Mouse (Mus musculus) forelimb bud, embryonic 11.5 days (tissue): ENCODE results near the gene Lrp2bp.
A peak's percentile ranks its signal among the peaks of the same experiment; 100 is the strongest.

Experiments used
- DNase-seq: peaks from one replicate; pipeline ENCODE4 v3.0.0-alpha.2; 2012; ENCODE audit warnings: low read depth, low spot score

Lrp2bp gene

DNA sequence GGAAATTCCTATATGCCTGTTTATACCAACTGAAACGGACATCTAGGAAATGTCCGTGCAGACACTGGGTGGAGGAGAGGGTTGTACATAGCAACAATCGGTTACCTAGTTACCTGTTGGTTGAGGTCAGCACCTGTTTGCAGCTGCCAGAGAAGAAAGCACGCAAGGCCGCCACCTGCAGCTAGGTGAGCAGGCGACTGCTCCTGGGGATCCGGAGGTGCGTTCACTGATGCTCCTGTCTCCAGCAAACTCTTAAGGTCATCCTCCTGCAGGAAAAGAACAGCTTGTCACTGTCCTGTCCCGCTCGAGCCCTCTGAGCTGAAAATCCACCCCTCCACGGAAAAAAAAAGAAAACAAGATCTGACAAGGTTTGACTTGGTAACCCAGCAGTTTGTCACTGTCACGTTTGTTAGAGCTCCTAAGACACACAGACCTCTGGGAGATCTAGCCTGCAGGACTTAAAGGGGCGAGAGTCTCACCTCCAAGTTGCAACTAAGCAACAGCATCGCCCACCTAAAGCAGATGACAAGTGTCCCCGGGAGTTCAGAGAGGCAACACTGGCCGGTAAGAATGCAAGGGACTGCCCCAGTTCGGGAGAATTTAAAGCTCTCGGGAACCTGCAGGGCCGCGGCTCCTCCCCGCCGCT is at the start of gene Lrp2bp:
Gene Lrp2bp, plus strand, starts transcription at position 166 of the 646 bp plus-strand sequence.
- no peak for DNase-seq

DNA sequence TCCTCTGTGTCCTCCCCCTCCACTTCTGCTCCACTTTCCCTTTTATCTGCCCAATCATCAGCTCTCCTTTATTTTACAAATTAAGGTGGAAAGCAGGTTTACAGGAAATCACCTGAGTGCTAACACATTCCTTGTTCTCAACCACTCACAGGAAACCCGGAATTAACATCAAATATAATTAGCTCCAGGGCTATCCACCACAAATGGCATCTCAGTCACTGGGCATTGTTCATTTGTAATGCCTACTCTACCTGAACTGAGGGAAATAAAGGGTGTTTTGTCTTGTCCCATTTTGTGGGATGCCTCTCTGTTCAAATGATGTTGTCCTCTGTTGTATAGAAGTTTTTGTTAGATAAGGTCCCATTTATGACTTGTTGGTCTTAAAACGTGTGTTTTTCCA is 48.5 kb upstream of the Lrp2bp start:
- DNase-seq = no peak

GRCm38 (mm10) chr8:45970894-45971293 is 28.2 kb upstream of the Lrp2bp start:
- DNase-seq = no peak

DNA sequence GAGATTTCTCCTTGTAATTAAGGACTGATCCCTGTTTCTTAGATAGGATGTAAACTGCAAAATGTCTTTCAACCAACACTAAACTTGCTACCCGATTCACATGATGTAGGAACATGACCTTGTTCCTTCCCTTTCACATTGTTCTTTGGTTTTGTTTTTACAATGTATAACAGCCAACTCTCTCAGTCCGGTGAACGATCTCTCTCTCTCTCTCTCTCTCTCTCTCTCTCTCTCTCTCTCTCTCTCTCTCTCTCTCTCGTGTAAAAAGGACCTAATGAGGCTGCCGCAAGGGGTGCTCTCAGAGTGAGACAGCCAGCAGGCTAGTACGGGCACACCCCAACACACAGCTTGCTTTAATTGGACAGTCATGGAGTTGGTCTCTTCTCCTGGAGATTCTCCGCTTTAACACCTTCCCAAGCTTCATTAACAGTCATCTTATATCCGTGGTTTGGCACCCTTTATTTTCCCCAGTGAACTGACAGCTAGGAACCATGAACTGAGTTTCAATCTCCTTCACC is 25.1 kb upstream of the Lrp2bp start:
- DNase-seq = no peak

DNA sequence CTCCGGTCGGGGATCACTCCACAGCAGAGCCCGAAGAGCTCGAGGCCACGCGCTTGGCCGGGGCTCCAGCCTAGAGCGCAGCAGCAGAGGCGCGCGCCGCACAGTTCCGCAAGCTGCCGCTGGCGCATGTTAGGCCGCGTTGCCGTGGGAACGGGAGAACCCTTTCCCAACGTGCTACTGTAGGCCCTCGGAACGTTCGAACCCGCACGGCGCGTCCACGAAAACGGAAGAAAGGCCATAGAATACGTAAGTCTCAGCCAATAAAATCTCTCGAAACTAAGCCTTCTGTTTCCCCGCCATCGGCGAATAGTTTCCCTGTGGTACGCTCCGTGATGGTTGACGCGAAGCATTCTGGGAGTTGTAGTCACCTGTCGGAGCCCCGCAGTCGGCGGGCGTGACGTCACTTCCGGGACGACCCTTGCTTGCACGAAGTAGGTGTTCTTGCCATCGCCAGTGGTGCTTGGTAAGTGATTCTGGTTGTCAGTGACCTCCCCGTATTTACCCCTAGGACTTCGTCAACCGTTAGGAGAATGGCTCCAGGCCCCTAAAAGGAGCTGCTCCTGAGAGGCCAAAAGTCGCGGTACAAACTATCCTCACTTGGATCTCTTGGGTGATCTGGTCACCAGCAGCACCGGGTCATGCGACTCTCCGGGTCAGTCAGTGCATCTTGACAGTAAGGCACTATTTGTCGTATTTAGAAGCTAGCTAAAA is 23.8 kb upstream of the Lrp2bp start, which contains the start of the genes 1700029J07Rik and Ufsp2:
Gene 1700029J07Rik, minus strand, starts transcription at position 127 of the 711 bp plus-strand sequence.
Gene Ufsp2, plus strand, starts transcription at position 403 of the 711 bp plus-strand sequence.
- peak; percentile 99 for DNase-seq

DNA sequence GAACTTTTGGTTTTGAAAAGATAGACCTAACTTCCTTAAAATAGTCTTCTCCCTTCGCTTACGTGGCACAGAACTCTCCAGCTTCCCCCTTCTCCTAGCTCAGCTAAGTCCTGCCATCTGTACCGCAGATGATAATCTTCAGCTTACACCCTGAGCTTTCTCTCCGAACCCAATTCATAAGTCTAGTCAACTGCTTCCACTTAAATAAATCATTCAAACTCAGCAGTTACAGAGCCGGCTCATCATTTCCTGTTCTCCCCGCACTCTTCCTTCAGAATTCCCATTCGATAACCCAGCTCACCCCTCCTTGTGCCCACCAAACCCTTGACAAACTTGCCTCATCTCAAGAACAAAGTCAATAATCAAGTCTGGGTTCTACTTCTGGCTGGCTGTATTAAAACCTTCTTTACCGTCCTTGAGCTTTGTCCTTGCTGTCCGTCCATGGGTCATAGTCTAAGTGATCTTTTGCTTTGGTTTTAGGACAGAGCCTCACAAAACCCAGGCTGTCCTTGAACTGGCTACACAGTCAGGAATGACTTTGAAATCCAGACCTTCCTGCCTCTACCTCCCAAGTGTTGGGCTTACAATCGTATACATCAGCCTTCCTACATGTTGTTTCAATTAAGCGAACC is 23.1 kb upstream of the Lrp2bp start:
- DNase-seq = no peak

- DNase-seq = no peak
Observed at GRCm38 (mm10) chr8:45986665-45987064, 12.4 kb upstream of the Lrp2bp start.

- DNase-seq = no peak
Observed at GRCm38 (mm10) chr8:45988189-45988588, 10.9 kb upstream of the Lrp2bp start.

GRCm38 (mm10) chr8:45990631-45991310 is 8.3 kb upstream of the Lrp2bp start:
- DNase-seq = no peak

- DNase-seq = no peak
Observed at GRCm38 (mm10) chr8:45994111-45994510, 5.0 kb upstream of the Lrp2bp start.

- DNase-seq = no peak
Observed at GRCm38 (mm10) chr8:45995576-45995975, 3.5 kb upstream of the Lrp2bp start.

GRCm38 (mm10) chr8:45998228-45998627 is 875 bp upstream of the Lrp2bp start:
- no peak for DNase-seq

GRCm38 (mm10) chr8:45999784-46000705 is 942 bp downstream of the Lrp2bp start:
- peak; percentile 98 for DNase-seq

- no peak for DNase-seq
Observed at GRCm38 (mm10) chr8:46005596-46005995, 6.5 kb downstream of the Lrp2bp start, which contains the start of gene Ankrd37. Gene Ankrd37, minus strand, starts transcription at chr8:46005707.

- no peak for DNase-seq
Observed at GRCm38 (mm10) chr8:46007050-46007672, 8.1 kb downstream of the Lrp2bp start.

- DNase-seq = peak; percentile 38
Observed at GRCm38 (mm10) chr8:46010306-46010705, 11.2 kb downstream of the Lrp2bp start.

DNA sequence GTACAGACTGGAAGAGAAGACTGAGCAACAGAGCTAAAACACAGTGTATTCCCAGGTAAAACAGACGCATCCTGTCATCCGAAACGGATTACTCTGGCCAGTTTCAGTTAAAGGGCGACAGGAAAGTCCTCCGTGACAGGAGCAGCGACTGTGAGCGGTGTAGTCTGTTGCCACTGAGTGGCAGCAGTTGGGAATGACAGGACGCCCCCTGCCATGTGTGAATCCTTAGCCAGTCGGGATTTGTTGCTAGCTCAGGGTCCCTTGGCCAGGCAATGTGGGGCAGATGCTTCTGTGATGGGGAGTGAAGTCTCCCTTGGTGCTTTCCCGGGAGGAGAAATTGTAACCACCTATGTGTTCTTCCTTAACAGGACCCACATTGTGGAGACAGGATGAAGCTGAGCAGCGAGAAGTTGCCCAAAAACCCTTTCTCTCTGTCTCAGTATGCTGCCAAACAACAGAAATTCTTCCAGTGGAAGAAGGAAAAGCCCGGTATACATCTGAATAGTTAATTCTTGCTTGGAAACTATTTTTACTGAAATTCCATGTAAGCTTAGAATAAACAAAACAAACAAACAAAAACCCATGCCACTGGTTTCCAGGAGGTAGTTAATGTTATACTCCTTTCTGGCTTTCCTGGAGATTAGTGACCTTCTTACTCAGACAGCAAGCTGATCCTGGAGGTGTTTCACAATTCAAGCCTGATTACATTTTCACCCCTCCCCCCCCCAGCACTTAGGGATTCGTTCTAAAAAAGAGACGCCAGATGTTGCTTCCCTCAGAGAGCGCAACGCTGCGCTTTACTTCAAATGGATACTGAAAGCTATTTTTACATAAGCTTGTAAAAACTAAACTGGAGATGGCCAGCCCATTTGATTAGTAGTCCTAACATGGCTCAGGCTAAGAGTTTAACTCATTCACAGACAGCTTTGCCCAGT is 11.9 kb downstream of the Lrp2bp start:
- DNase-seq = peak; percentile 40

DNA sequence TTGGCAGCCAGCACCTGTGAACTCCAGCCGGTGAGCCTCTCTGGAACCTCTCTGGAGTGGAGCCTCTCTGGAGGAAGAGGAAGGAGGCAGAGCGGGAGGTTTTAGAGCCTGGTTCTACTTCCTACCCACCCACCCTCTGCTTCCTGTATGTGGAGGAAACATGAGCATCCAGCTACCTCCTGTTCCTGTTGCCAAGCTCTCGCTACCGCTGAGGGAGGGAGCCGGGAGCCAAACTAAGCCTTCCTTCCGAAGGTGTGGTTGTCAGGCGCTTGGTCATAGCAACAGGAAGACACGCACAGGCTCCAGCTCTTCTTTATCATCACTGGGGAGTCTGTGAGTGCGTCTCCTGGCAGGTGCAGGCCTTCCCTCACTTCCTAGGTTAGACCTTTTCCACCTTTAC is 23.1 kb downstream of the Lrp2bp start:
- no peak for DNase-seq

GRCm38 (mm10) chr8:46022758-46023157 is 23.7 kb downstream of the Lrp2bp start:
- no peak for DNase-seq
